Mouse (Mus musculus) MEL (cell line): ENCODE measurements around the gene Gclc.

Experiments used
- CTCF ChIP-seq, 3 experiments: IDR thresholded peaks in 2 of 3; conservative IDR thresholded peaks in 1 of 3; 2 replicates each; pipeline ENCODE4 v1.5.1; 2011 to 2012; ENCODE audit warnings: low read length in 3 of 3, low read depth in 2 of 3, mild to moderate bottlenecking in 2 of 3, improper control_type of control experiment in 1 of 3, inconsistent platforms in 1 of 3, mixed read lengths in 1 of 3, moderate library complexity in 1 of 3; ENCODE audit not compliant: control insufficient read depth in 1 of 3, insufficient read depth in 1 of 3, poor library complexity in 1 of 3, severe bottlenecking in 1 of 3
- E2F4 ChIP-seq: IDR thresholded peaks from 2 replicates; pipeline ENCODE4 v1.6.1; 2011; ENCODE audit warnings: low read depth, low read length, improper control_type of control experiment, borderline replicate concordance
- EP300 ChIP-seq, 2 experiments: IDR thresholded peaks; 2 replicates each; pipeline ENCODE4 v1.6.1; 2011; ENCODE audit warnings: improper control_type of control experiment in 2 of 2, low read length in 2 of 2, low read depth in 1 of 2, mild to moderate bottlenecking in 1 of 2
- GABPA ChIP-seq: IDR thresholded peaks from 2 replicates; pipeline ENCODE4 v1.6.1; 2012; ENCODE audit warnings: low read depth, mild to moderate bottlenecking, inconsistent platforms, low read length, improper control_type of control experiment, moderate library complexity
- GATA1 ChIP-seq: IDR thresholded peaks from 2 replicates; pipeline ENCODE4 v1.6.1; 2011; ENCODE audit warnings: low read depth, low read length, improper control_type of control experiment
- MAX ChIP-seq: IDR thresholded peaks from 2 replicates; pipeline ENCODE4 v1.6.1; 2011; ENCODE audit warnings: low read length, improper control_type of control experiment
- NRF1 ChIP-seq: IDR thresholded peaks from 2 replicates; pipeline ENCODE4 v1.6.1; 2014; ENCODE audit warnings: low read depth, mild to moderate bottlenecking, inconsistent platforms, low read length, improper control_type of control experiment, moderate library complexity; ENCODE audit not compliant: poor library complexity, insufficient read depth, severe bottlenecking
- POLR2A ChIP-seq, 2 experiments: IDR thresholded peaks; 2 replicates each; pipeline ENCODE4 v1.6.1; 2011 to 2012; ENCODE audit warnings: low read length in 2 of 2, mild to moderate bottlenecking in 2 of 2, control low read depth in 1 of 2, improper control_type of control experiment in 1 of 2, low read depth in 1 of 2, moderate library complexity in 1 of 2; ENCODE audit not compliant: control insufficient read depth in 1 of 2, insufficient read depth in 1 of 2, poor library complexity in 1 of 2

DNA sequence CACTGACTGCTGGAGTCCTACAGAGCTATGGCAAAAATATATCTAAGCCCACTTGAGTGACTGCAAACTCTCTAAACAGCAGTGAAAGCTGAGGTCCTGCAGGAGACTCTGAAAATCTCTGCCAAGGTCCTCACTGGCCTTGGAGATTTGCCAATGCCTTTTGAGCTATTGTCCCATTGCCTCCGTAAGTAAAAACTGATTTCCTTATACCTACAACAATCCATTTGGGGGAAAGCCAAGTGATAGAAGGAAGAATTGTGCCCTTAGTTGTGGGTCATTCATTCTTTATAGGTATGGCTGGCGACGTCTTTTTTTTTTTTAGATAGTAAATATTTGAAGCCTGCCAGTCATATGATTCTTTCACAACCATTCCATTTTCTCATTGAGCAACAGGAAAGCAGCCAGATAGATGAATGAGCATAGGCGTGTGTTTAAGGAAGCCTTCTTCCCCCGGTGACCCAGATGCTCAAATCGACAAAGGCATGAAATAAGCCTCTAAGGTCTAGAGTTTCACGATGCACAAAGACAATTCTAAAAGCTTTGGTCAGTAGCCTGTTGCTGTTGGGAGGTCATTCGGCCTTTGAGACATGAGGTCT lies 35.4 kb upstream of the Gclc start:
- no peak for TF ChIP-seq GABPA
- no peak for TF ChIP-seq GATA1
- TF ChIP-seq EP300 (IDR thresholded peaks at IDR 0.05; ENCODE audit: low read depth in 1 of 2, low read length in 2 of 2), result no peak
- no peak for TF ChIP-seq POLR2A (IDR thresholded peaks at IDR 0.05; ENCODE audit: control insufficient read depth in 1 of 2, insufficient read depth in 1 of 2, low read depth in 1 of 2, low read length in 2 of 2, poor library complexity in 1 of 2)
- no peak for TF ChIP-seq CTCF (IDR thresholded peaks at IDR 0.05 in 2 of 3, conservative IDR thresholded peaks at IDR 0.05 in 1 of 3; ENCODE audit: control insufficient read depth in 1 of 3, insufficient read depth in 1 of 3, low read depth in 2 of 3, low read length in 3 of 3, poor library complexity in 1 of 3, severe bottlenecking in 1 of 3)
- no peak for TF ChIP-seq E2F4
- TF ChIP-seq MAX, result no peak
- no peak for TF ChIP-seq NRF1
